Mouse (Mus musculus) urinary bladder, postnatal 10 days (tissue): ENCODE measurements around the gene Mapkapk3.
"Not testable (repeated sequence)": the region's sequence is repeated elsewhere in the genome, so short reads cannot be mapped to it uniquely, and the experiment has no call there.

Experiments used
- DNase-seq: peaks from one replicate; pipeline ENCODE4 v3.0.0; 2022; ENCODE audit warnings: low spot score

The Mapkapk3 gene

GRCm38 (mm10) chr9:107307099-107307872, 17.6 kb upstream of the Mapkapk3 start:
- DNase-seq = no peak

GRCm38 (mm10) chr9:107306673-107307072, 17.0 kb upstream of the Mapkapk3 start:
- not testable (repeated sequence) for DNase-seq

- DNase-seq = no peak
Measured at GRCm38 (mm10) chr9:107305601-107306542, 16.2 kb upstream of the Mapkapk3 start.

- DNase-seq = no peak
Measured at GRCm38 (mm10) chr9:107305012-107305411, 15.3 kb upstream of the Mapkapk3 start.

- no peak for DNase-seq
Measured at GRCm38 (mm10) chr9:107304383-107304782, 14.7 kb upstream of the Mapkapk3 start.

- DNase-seq = no peak
Measured at GRCm38 (mm10) chr9:107303900-107304299, 14.2 kb upstream of the Mapkapk3 start.

GRCm38 (mm10) chr9:107303121-107303820, 13.6 kb upstream of the Mapkapk3 start:
- no peak for DNase-seq

- DNase-seq = no peak
Measured at GRCm38 (mm10) chr9:107302592-107302991, 12.9 kb upstream of the Mapkapk3 start.

- DNase-seq = no peak
Measured at GRCm38 (mm10) chr9:107301554-107302331, 12.1 kb upstream of the Mapkapk3 start.

- DNase-seq = no peak
Measured at GRCm38 (mm10) chr9:107300224-107300973, 10.7 kb upstream of the Mapkapk3 start.

GRCm38 (mm10) chr9:107299783-107300182, 10.1 kb upstream of the Mapkapk3 start:
- no peak for DNase-seq

GRCm38 (mm10) chr9:107298876-107299275, 9.2 kb upstream of the Mapkapk3 start:
- DNase-seq = no peak

GRCm38 (mm10) chr9:107298059-107298780, 8.5 kb upstream of the Mapkapk3 start:
- no peak for DNase-seq

- DNase-seq = no peak
Measured at GRCm38 (mm10) chr9:107297658-107298057, 8.0 kb upstream of the Mapkapk3 start.

GRCm38 (mm10) chr9:107297059-107297458, 7.4 kb upstream of the Mapkapk3 start:
- DNase-seq = no peak

GRCm38 (mm10) chr9:107296501-107296965, 6.9 kb upstream of the Mapkapk3 start:
- peak; percentile 67 for DNase-seq

GRCm38 (mm10) chr9:107296041-107296440, 6.4 kb upstream of the Mapkapk3 start:
- DNase-seq = no peak

GRCm38 (mm10) chr9:107296016-107296040, 6.2 kb upstream of the Mapkapk3 start, which contains the start of gene Cish:
TSS of gene Cish (plus strand) at chr9:107296026.
- no peak for DNase-seq

GRCm38 (mm10) chr9:107295616-107296015, 5.9 kb upstream of the Mapkapk3 start:
- DNase-seq = no peak

GRCm38 (mm10) chr9:107294249-107294648, 4.6 kb upstream of the Mapkapk3 start:
- peak; percentile 64 for DNase-seq

- peak; percentile 63 for DNase-seq
Measured at GRCm38 (mm10) chr9:107290897-107291296, 1.2 kb upstream of the Mapkapk3 start.
